Mouse (Mus musculus): ENCODE measurements around the gene Dpysl4.

GRCm38 (mm10) chr7:139151116-139151515 lies 65.3 kb downstream of the Dpysl4 start:
- TF ChIP-seq CTCF (IDR thresholded peaks at IDR 0.05; ENCODE audit: control insufficient read depth, insufficient read depth, insufficient replicate concordance, low read depth, low read length) (no peak), POLR2A (IDR thresholded peaks at IDR 0.05; ENCODE audit: control insufficient read depth, low read depth, low read length) (no peak)

Measured in testis, adult 2 months (tissue).